Mouse (Mus musculus): ENCODE data around the gene Mss51.
A peak's percentile ranks its signal among the peaks of the same experiment; 100 is the strongest.

DNA sequence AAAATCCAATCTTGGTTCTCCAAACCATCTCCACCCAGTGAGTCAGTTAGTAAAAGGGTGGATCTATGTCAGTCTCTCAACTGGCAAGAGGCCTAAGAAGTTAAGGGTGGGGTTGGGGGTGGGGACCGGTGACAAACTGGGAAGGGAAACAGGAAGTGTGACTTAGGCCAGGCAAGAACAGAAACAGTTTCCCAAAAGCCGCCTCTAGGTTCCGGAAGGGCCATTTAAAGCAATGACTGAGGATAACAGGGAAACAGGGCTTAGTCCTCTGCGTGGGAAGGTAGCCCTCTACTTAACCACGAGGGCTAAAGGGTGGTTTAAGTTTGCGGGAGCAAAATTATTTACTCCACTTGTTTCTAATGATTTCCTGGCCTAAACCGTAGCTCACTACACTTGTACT, 17.9 kb downstream of the Mss51 start:
- TF ChIP-seq MAFK (IDR thresholded peaks at IDR 0.05; ENCODE audit: insufficient read depth, low read depth, low read length) (peak; percentile 1; the same call in 1 of the 2 replicates), ZC3H11A (IDR thresholded peaks at IDR 0.05; ENCODE audit: borderline replicate concordance, low read depth, low read length) (no peak), CHD2 (IDR thresholded peaks at IDR 0.05; ENCODE audit: low read depth, low read length) (no peak), HCFC1 (IDR thresholded peaks at IDR 0.05; ENCODE audit: borderline replicate concordance, insufficient read depth, low read length) (no peak), ZNF384 (IDR thresholded peaks at IDR 0.05; ENCODE audit: low read depth, low read length) (no peak)
